Mouse (Mus musculus): ENCODE results near the gene Zdhhc8. TPM values are rescaled to one million over a fixed set of nuclear protein-coding genes. Genes with fewer than 3 reads are reported as not detected.

Zdhhc8 gene
- polyA plus RNA-seq, 1 experiment from 2014 or later: 17.3 TPM

DNA sequence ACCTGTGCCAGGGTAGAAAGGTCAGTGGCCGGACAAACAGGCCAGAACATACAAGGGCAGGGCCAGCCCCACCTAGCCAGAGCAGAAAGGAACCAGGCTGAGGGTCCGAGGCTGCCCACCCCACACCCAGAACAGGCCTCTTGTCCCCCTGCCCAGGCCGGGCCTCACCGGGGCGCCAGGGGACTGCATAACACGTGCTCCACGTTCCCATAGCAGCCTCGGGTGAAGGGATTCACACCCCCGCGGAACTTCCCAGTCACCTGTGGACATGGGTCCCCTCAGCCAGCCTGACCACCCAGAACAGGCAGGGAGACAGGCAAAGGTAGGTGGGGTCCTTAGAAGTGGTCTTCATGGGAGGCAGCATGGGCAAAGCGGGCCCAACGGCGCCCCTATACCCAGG, 7.7 kb downstream of the Zdhhc8 start:
- Histone ChIP-seq H3K4me2 (no peak overlapping the region), H3K4me1 (ENCODE audit: control insufficient read depth, insufficient read depth, low read length) (peaks cover 25% of the 10 kb centered on the region), H3K36me3 (ENCODE audit: control insufficient read depth, insufficient read depth, low read length) (peaks cover 29% of the 10 kb centered on the region), H3K9ac (ENCODE audit: low read depth, low read length) (no peak overlapping the region), H3K27ac (ENCODE audit: low read depth, low read length) (no peak overlapping the region), H3K4me3 (ENCODE audit: low read depth, low read length) (no peak overlapping the region), H3K9me3 (replicated peaks; ENCODE audit: control insufficient read depth, low read length) (no peaks in the 10 kb centered on the region), H3K27me3 (ENCODE audit: control insufficient read depth, insufficient read depth, low read length) (no peaks in the 10 kb centered on the region)
- WGBS (ENCODE audit: insufficient replicate concordance): 92% methylated on average over 13 of the region's 13 CpGs
- no peak for ATAC-seq (replicated peaks; ENCODE audit: insufficient number of reproducible peaks, low FRiP score, low TSS enrichment)

DNA sequence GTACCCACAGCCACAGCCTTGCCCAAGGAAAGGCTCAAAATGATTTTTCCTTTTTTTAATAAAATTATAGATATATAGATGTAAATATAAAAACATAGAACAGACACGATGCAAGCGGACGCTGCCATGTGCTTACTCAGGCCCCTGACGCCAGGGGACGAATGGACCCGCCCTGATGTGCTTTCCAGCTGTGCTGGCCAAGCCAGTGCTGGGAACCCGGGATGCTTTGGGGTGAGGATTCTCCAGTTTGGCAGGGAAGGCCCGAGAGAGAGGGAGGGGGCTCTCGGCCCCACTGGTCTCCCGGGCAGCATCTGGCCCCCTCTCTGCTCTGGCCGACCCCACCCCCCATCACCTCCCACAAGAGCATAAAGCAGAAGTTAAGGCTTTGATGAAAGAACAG, 12.7 kb downstream of the Zdhhc8 start:
- Histone ChIP-seq H3K27ac (ENCODE audit: low read depth, low read length) (no peak overlapping the region), H3K9ac (ENCODE audit: low read depth, low read length) (no peak overlapping the region), H3K4me2 (no peak overlapping the region), H3K4me1 (ENCODE audit: control insufficient read depth, insufficient read depth, low read length) (peaks cover 11% of the 10 kb centered on the region), H3K27me3 (ENCODE audit: control insufficient read depth, insufficient read depth, low read length) (no peaks in the 10 kb centered on the region), H3K9me3 (replicated peaks; ENCODE audit: control insufficient read depth, low read length) (no peaks in the 10 kb centered on the region), H3K36me3 (ENCODE audit: control insufficient read depth, insufficient read depth, low read length) (peaks cover 35% of the 10 kb centered on the region), H3K4me3 (ENCODE audit: low read depth, low read length) (no peak overlapping the region)
- ATAC-seq (replicated peaks; ENCODE audit: insufficient number of reproducible peaks, low FRiP score, low TSS enrichment): no peak
- WGBS (ENCODE audit: insufficient replicate concordance): 74% methylated on average over 11 of the region's 11 CpGs

DNA sequence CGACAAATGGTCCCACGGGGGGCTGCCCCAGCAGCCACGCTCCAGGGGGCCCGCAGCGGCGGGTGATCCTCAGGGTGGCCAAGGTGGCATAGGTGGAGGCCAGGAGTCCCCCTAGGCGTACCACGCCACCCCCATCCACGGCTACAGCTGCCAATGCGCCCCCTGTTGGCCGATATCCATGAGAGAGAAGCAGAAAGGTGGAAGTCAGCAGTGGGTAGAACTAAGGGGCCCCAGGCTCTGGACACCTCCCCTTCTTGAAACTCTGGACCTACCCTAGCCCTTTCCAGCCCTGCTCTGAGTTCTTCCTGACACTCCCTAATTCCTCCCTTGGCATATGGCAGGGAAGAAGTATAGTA, 13.4 kb downstream of the Zdhhc8 start:
- no peak overlapping the region for H3K9ac ChIP-seq (ENCODE audit: low read depth, low read length)
- no peaks in the 10 kb centered on the region for H3K27me3 ChIP-seq (ENCODE audit: control insufficient read depth, insufficient read depth, low read length)
- H3K4me1 ChIP-seq (ENCODE audit: control insufficient read depth, insufficient read depth, low read length): peaks cover 11% of the 10 kb centered on the region
- no peaks in the 10 kb centered on the region for H3K9me3 ChIP-seq (replicated peaks; ENCODE audit: control insufficient read depth, low read length)
- WGBS (ENCODE audit: insufficient replicate concordance): 72% methylated on average over 11 of the region's 11 CpGs
- H3K4me3 ChIP-seq (ENCODE audit: low read depth, low read length): no peak overlapping the region
- ATAC-seq (replicated peaks; ENCODE audit: insufficient number of reproducible peaks, low FRiP score, low TSS enrichment): no peak
- H3K4me2 ChIP-seq: no peak overlapping the region
- H3K27ac ChIP-seq (ENCODE audit: low read depth, low read length): no peak overlapping the region
- peaks cover 34% of the 10 kb centered on the region for H3K36me3 ChIP-seq (ENCODE audit: control insufficient read depth, insufficient read depth, low read length)

DNA sequence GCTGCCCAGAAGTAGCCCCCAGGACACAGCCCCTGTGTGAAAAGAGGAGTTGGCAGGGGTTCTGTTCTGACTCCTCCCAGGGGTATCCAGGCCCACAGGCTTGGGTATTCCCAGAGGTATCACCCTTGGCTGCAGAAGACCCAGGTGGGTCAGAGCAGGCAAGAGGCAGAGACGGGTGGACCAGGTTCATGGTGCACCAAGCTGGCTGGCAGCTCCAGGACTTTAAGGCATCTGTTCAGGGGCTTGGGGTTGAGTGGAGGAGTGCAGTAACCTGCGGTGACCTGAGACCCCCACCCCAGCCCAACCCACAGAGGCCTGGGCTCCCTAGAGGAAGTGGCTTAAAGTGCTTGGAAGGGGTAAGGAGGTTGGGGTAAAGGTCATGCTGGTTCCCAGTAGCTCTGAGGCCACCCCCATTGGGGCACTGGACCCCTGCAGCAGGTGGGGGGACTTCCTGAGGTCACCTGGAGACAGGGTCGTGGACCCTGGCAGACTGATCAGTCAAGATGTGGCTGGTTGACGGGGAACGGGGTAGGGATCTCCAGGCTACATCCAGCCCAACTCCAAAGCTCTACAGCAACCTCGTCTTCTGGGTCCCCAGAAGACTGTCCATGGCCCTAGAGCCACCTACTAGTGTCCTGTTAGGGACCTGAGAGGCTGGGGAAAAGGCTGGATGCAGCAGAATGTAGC, 13.9 kb downstream of the Zdhhc8 start:
- no peak overlapping the region for H3K9ac ChIP-seq (ENCODE audit: low read depth, low read length)
- H3K9me3 ChIP-seq (replicated peaks; ENCODE audit: control insufficient read depth, low read length): no peaks in the 10 kb centered on the region
- H3K4me3 ChIP-seq (ENCODE audit: low read depth, low read length): no peak overlapping the region
- WGBS (ENCODE audit: insufficient replicate concordance): 86% methylated on average over 6 of the region's 6 CpGs
- H3K27me3 ChIP-seq (ENCODE audit: control insufficient read depth, insufficient read depth, low read length): no peaks in the 10 kb centered on the region
- no peak overlapping the region for H3K27ac ChIP-seq (ENCODE audit: low read depth, low read length)
- H3K4me1 ChIP-seq (ENCODE audit: control insufficient read depth, insufficient read depth, low read length): peaks cover 11% of the 10 kb centered on the region
- H3K4me2 ChIP-seq: no peak overlapping the region
- no peak for ATAC-seq (replicated peaks; ENCODE audit: insufficient number of reproducible peaks, low FRiP score, low TSS enrichment)
- H3K36me3 ChIP-seq (ENCODE audit: control insufficient read depth, insufficient read depth, low read length): peaks cover 31% of the 10 kb centered on the region

DNA sequence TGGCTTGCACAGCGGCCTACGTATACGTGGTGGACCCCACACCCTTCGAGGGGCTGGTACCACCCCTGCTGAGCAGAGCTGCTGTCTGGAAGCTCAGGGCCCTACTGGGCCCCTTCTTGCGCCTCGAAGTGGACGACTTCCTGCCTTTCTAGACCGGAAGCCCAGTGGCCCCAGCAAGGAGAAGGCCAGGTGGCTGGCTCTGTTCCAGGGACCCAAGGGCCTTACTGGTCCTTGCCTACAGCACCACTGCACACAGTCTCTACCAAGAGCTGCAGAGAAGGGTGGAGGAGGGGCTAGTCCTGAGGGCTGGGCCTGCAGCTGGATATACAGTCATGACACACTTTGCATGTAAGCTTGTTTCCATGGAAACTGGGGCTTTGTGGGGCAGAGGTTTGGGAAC, 14.9 kb downstream of the Zdhhc8 start:
- H3K9me3 ChIP-seq (replicated peaks; ENCODE audit: control insufficient read depth, low read length): no peaks in the 10 kb centered on the region
- no peak overlapping the region for H3K4me2 ChIP-seq
- H3K9ac ChIP-seq (ENCODE audit: low read depth, low read length): peak overlapping the region; percentile 58; the same call in 1 of the 2 replicates
- WGBS (ENCODE audit: insufficient replicate concordance): 57% methylated on average over 8 of the region's 8 CpGs
- H3K4me1 ChIP-seq (ENCODE audit: control insufficient read depth, insufficient read depth, low read length): peaks cover 11% of the 10 kb centered on the region
- H3K4me3 ChIP-seq (ENCODE audit: low read depth, low read length): no peak overlapping the region
- H3K36me3 ChIP-seq (ENCODE audit: control insufficient read depth, insufficient read depth, low read length): peaks cover 22% of the 10 kb centered on the region
- 0 out of 2 replicates have a peak, but pooled peaks have one; percentile 19 for ATAC-seq (replicated peaks; ENCODE audit: insufficient number of reproducible peaks, low FRiP score, low TSS enrichment)
- no peak overlapping the region for H3K27ac ChIP-seq (ENCODE audit: low read depth, low read length)
- H3K27me3 ChIP-seq (ENCODE audit: control insufficient read depth, insufficient read depth, low read length): no peaks in the 10 kb centered on the region

DNA sequence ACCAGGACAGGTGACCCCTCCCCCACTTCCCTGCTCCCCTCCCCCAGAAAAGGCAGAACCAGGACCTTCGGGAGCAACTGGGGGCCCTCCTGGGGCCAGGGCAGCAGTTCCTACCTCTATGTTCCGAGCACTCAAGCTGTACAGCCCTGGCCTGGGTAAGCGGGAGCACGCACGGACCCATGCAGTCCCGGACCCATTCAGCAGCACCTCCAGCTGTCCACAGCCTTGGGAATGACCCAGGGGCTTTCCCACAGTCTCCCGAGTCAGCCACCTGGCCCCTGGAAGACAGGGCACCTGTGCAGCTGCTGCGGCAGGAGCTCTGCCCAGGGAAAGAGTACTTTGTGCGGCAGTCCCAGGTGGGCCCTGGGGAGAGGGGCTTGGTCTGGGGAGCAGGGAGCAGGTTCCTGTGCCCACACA, 16.3 kb downstream of the Zdhhc8 start:
- WGBS (ENCODE audit: insufficient replicate concordance): 61% methylated on average over 9 of the region's 9 CpGs
- Histone ChIP-seq H3K4me2 (no peak overlapping the region), H3K36me3 (ENCODE audit: control insufficient read depth, insufficient read depth, low read length) (peaks cover 10% of the 10 kb centered on the region), H3K27me3 (ENCODE audit: control insufficient read depth, insufficient read depth, low read length) (no peaks in the 10 kb centered on the region), H3K27ac (ENCODE audit: low read depth, low read length) (no peak overlapping the region), H3K4me1 (ENCODE audit: control insufficient read depth, insufficient read depth, low read length) (peaks cover 19% of the 10 kb centered on the region), H3K9ac (ENCODE audit: low read depth, low read length) (no peak overlapping the region), H3K9me3 (replicated peaks; ENCODE audit: control insufficient read depth, low read length) (no peaks in the 10 kb centered on the region), H3K4me3 (ENCODE audit: low read depth, low read length) (no peak overlapping the region)
- no peak for ATAC-seq (replicated peaks; ENCODE audit: insufficient number of reproducible peaks, low FRiP score, low TSS enrichment)

DNA sequence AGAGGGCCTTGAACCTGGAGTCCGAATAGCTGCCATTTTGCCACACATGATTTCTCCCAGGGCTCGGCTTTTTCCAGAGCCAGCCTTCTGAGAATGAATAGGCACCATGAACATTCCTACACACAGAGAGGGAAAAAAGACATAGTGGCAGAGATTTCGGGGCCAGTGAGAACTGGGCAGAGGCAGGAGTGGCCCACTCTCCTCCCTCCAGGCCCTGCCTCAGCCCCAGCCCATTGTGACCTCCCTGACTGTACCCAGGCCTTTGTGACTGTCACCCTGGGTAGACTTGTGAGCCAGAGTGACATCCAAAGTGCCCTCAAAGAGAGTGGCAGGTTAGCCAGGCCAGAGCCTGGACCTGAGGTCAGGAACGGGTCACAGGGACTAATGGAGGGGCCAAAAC, 17.4 kb downstream of the Zdhhc8 start, which contains the start of gene Ccdc188:
Gene Ccdc188 (plus strand): TSS at position 301 of the 400 bp plus-strand sequence.
- WGBS (ENCODE audit: insufficient replicate concordance): 81% methylated on average over 4 of the region's 4 CpGs
- Histone ChIP-seq H3K27ac (ENCODE audit: low read depth, low read length) (no peak within 1 kb of the TSS), H3K27me3 (ENCODE audit: control insufficient read depth, insufficient read depth, low read length) (no peaks in the 10 kb centered on the region), H3K4me1 (ENCODE audit: control insufficient read depth, insufficient read depth, low read length) (peaks cover 19% of the 10 kb centered on the region), H3K9ac (ENCODE audit: low read depth, low read length) (no peak within 1 kb of the TSS), H3K4me2 (no peak within 1 kb of the TSS), H3K4me3 (ENCODE audit: low read depth, low read length) (no peak within 1 kb of the TSS), H3K36me3 (ENCODE audit: control insufficient read depth, insufficient read depth, low read length) (peaks cover 6% of the 10 kb centered on the region), H3K9me3 (replicated peaks; ENCODE audit: control insufficient read depth, low read length) (no peaks in the 10 kb centered on the region)
- no peak for ATAC-seq (replicated peaks; ENCODE audit: insufficient number of reproducible peaks, low FRiP score, low TSS enrichment)

DNA sequence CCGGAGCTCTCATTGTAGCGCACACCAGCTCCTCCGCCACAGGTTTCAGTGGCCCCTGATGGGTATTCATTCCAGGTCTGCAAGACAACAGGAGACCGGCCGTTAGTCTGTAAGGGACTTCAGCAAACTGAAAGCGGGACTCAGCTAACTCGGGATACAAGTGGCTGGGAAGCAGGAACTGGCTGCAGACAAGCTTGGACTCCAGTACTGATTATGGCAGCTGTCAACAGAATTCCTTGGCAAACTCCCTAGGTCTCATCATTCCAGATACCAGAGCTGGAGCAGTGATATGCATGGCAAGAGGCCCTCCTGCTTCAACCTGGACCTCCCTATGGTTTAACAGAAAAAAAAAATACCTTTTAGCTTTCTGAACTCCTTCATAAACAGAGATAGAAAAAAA, 20.1 kb downstream of the Zdhhc8 start:
- ATAC-seq (replicated peaks; ENCODE audit: insufficient number of reproducible peaks, low FRiP score, low TSS enrichment): no peak
- Histone ChIP-seq H3K4me1 (ENCODE audit: control insufficient read depth, insufficient read depth, low read length) (peaks cover 14% of the 10 kb centered on the region), H3K27ac (ENCODE audit: low read depth, low read length) (no peak overlapping the region), H3K9ac (ENCODE audit: low read depth, low read length) (no peak overlapping the region), H3K4me2 (no peak overlapping the region), H3K36me3 (ENCODE audit: control insufficient read depth, insufficient read depth, low read length) (no peaks in the 10 kb centered on the region), H3K9me3 (replicated peaks; ENCODE audit: control insufficient read depth, low read length) (no peaks in the 10 kb centered on the region), H3K4me3 (ENCODE audit: low read depth, low read length) (no peak overlapping the region), H3K27me3 (ENCODE audit: control insufficient read depth, insufficient read depth, low read length) (peaks cover 7% of the 10 kb centered on the region; the same call in 1 of the 2 replicates)
- WGBS (ENCODE audit: insufficient replicate concordance): 54% methylated on average over 7 of the region's 7 CpGs

DNA sequence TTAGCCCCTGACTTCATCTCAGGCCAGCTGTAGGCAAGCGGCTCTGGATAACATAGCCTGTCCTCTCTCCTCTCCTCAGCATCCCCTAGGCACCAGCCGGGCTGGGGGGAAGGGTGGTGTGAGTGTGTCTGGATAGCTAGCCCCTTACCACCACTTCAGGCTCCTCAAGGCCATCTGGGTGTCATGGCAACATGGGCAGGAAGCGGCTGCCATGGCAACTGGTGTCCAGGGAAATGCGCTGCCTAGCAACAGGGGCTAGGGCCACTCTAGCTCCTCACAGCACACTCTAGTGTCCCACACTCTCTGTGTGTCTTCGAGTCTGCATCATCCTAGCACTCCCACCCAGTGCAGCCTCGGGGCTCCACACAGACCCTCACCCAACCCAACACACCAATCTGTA, 21.2 kb downstream of the Zdhhc8 start:
- ATAC-seq (replicated peaks; ENCODE audit: insufficient number of reproducible peaks, low FRiP score, low TSS enrichment): no peak
- Histone ChIP-seq H3K4me2 (no peak overlapping the region), H3K4me3 (ENCODE audit: low read depth, low read length) (no peak overlapping the region), H3K4me1 (ENCODE audit: control insufficient read depth, insufficient read depth, low read length) (peaks cover 8% of the 10 kb centered on the region; the same call in 1 of the 2 replicates), H3K36me3 (ENCODE audit: control insufficient read depth, insufficient read depth, low read length) (no peaks in the 10 kb centered on the region), H3K9me3 (replicated peaks; ENCODE audit: control insufficient read depth, low read length) (no peaks in the 10 kb centered on the region), H3K27me3 (ENCODE audit: control insufficient read depth, insufficient read depth, low read length) (peaks cover 8% of the 10 kb centered on the region; the same call in 1 of the 2 replicates), H3K27ac (ENCODE audit: low read depth, low read length) (no peak overlapping the region), H3K9ac (ENCODE audit: low read depth, low read length) (no peak overlapping the region)
- 58% methylated on average over 6 of the region's 6 CpGs for WGBS (ENCODE audit: insufficient replicate concordance)

Data from heart, embryonic 11.5 days (tissue).